Mouse (Mus musculus) stomach, embryonic 14.5 days (tissue): ENCODE measurements around the gene Cela3a. TPM values are rescaled to one million over a fixed set of nuclear protein-coding genes. Genes with fewer than 3 reads are reported as not detected.
A peak's percentile ranks its signal among the peaks of the same experiment; 100 is the strongest.

Source experiments
- ATAC-seq: fragments of 200-750 bp; cut with Nextera tagmentation; 2 replicates; pipeline ENCODE4 v1.8.0; 2017; ENCODE audit warnings: low read depth, moderate TSS enrichment; ENCODE audit not compliant: insufficient number of reproducible peaks, insufficient read depth, low FRiP score
- H3K27ac ChIP-seq: fragments of 300-500 bp; sonication (generic); 2 replicates; pipeline ENCODE4 v1.5.1; 2014; ENCODE audit warnings: mild to moderate bottlenecking, low read length, moderate library complexity, mixed read lengths
- H3K27me3 ChIP-seq: fragments of 300-500 bp; sonication (generic); 2 replicates; pipeline ENCODE4 v1.6.1; 2014; ENCODE audit warnings: low read length, control low read depth, mixed read lengths; ENCODE audit not compliant: control insufficient read depth, insufficient read depth
- H3K36me3 ChIP-seq: fragments of 300-500 bp; sonication (generic); 2 replicates; pipeline ENCODE4 v1.6.1; 2014; ENCODE audit warnings: mild to moderate bottlenecking, control low read depth, low read length, moderate library complexity, mixed read lengths; ENCODE audit not compliant: control insufficient read depth, insufficient read depth
- H3K4me1 ChIP-seq: fragments of 300-500 bp; sonication (generic); 2 replicates; pipeline ENCODE4 v1.6.1; 2014; ENCODE audit warnings: low read length, control low read depth, mixed read lengths; ENCODE audit not compliant: control insufficient read depth, insufficient read depth
- H3K4me2 ChIP-seq: fragments of 300-500 bp; sonication (generic); replicated peaks from 2 replicates; pipeline ENCODE4 v1.6.1; 2014; ENCODE audit warnings: low read depth, low read length, control low read depth
- H3K4me3 ChIP-seq: fragments of 300-500 bp; sonication (generic); 2 replicates; pipeline ENCODE4 v1.5.1; 2014; ENCODE audit warnings: low read depth, low read length, control low read depth
- H3K9ac ChIP-seq: fragments of 300-500 bp; sonication (generic); replicated peaks from 2 replicates; pipeline ENCODE4 v1.6.1; 2014; ENCODE audit warnings: low read depth, mild to moderate bottlenecking, control low read depth, low read length, moderate library complexity, mixed read lengths
- H3K9me3 ChIP-seq: fragments of 300-500 bp; sonication (generic); 2 replicates; pipeline ENCODE4 v1.6.1; 2016; ENCODE audit warnings: low read depth, low read length, control low read depth; ENCODE audit not compliant: control insufficient read depth
- WGBS: fragments of 180-500 bp; shearing (Covaris S2); extraction: QIAGEN DNeasy Blood & Tissue Kit; methylation state at CpG from one replicate; pipeline ENCODE4 v1.1.7; 2014; 5-methylcytosine and 5-hydroxymethylcytosine counted together
- polyA plus RNA-seq: library from polyadenylated mRNA; unstranded; fragments of >200 nt; fragmentation: Nextera tagmentation; extraction: Ambion mirVana; gene quantifications from 2 replicates; pipeline ENCODE4 v1.2.1, GENCODE M21; 2014

The Cela3a gene
- polyA plus RNA-seq: not detected in 2 replicates

DNA sequence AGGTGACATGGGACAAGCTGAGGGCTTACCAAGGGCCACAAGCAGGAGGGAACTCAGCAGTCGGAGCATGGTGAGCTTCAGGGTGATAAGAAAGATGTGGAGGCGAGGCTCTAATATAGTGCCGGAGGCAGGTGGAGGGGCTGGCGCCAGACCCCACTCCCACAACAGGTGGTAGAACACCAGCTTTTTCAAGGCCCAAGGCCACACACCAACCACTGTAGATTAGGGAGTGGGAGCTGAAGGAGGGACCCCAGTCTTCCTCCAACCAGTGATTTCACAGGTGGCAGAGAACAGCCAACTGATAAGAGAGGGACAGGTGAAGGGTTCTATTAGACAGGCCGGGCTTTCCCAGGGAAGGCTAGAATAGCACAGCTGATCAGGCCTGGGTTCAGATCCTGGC, at the start of gene Cela3a:
Gene Cela3a, minus strand, starts transcription at position 101 of the 400 bp plus-strand sequence.
- ATAC-seq: no peak
- 83% methylated on average over 5 of the region's 5 CpGs for WGBS
- Histone ChIP-seq H3K27ac (no peak within 1 kb of the TSS), H3K36me3 (no peaks in the 10 kb centered on the region), H3K4me3 (no peak within 1 kb of the TSS), H3K9me3 (no peaks in the 10 kb centered on the region), H3K9ac (no peak within 1 kb of the TSS), H3K4me2 (no peak within 1 kb of the TSS), H3K4me1 (no peaks in the 10 kb centered on the region), H3K27me3 (no peaks in the 10 kb centered on the region)

DNA sequence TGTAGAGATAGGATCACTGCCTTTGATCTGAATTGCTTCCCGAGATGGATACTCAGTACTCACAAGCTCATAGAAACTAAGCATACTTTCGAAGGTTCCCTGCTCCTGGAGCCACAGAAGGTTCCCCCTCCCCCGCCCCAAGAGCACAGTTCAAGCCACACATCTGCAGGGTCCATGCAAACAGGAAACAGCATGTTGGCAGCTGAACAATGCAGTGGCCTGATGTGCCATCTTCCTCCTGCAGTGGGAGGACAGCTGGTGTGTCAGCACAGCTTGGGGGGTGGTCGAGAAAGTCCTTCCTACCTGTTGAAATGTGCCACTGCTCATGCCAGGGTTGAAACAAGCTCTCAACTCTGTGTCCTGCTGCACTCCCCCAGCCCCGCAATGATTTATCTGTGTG, 49.3 kb upstream of the Cela3a start:
- WGBS: 58% methylated on average over 5 of the region's 5 CpGs
- Histone ChIP-seq H3K4me2 (no peak overlapping the region), H3K4me1 (no peaks in the 10 kb centered on the region), H3K27ac (no peak overlapping the region), H3K27me3 (no peaks in the 10 kb centered on the region), H3K4me3 (no peak overlapping the region), H3K9me3 (no peaks in the 10 kb centered on the region), H3K9ac (no peak overlapping the region), H3K36me3 (no peaks in the 10 kb centered on the region)
- ATAC-seq: no peak

DNA sequence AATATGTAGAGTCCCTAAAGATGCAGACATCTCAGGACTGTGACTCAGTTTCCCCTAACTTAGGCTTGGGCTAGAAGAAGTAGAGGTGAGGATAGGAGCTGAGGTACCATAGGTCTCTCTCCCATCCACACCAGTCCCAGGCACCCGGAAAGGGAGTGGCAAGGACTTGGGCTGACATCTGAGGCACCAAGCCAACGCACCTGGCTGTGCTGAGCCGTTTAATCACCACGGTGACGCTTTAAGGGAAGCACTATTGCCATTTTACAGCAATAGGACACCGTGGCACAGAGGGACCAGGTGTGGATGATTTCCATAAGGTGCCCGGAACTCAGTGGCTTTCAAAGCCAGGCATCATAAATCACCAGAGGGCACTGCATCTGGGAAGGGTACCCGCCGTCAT, 48.7 kb upstream of the Cela3a start:
- no peak overlapping the region for H3K4me2 ChIP-seq
- H3K4me1 ChIP-seq: no peaks in the 10 kb centered on the region
- 78% methylated on average over 9 of the region's 9 CpGs for WGBS
- no peak overlapping the region for H3K27ac ChIP-seq
- no peaks in the 10 kb centered on the region for H3K36me3 ChIP-seq
- no peaks in the 10 kb centered on the region for H3K9me3 ChIP-seq
- H3K27me3 ChIP-seq: no peaks in the 10 kb centered on the region
- H3K9ac ChIP-seq: no peak overlapping the region
- ATAC-seq: no peak
- H3K4me3 ChIP-seq: no peak overlapping the region

DNA sequence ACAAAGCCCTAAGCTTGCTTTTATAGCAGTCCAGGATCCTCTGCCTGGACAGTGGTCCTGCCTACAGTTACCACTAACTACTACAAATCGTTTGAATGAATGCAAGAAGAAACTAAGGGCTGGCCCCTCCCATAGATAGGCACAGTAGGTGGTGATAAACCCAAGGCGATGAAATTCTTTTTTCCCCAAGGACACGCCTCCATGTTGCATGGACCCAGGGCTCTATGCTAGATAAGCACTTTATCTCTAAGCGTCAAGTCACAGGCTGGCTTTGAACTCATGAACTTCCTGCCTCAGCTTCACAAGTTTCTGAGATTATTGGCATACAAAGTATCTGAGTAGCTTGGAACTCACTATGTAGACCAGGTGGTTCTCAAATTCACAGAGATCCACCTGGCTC, 47.7 kb upstream of the Cela3a start:
- H3K27ac ChIP-seq: no peak overlapping the region
- no peaks in the 10 kb centered on the region for H3K27me3 ChIP-seq
- H3K9me3 ChIP-seq: no peaks in the 10 kb centered on the region
- no peak for ATAC-seq
- WGBS: 66% methylated on average over 4 of the region's 4 CpGs
- no peaks in the 10 kb centered on the region for H3K36me3 ChIP-seq
- H3K4me2 ChIP-seq: no peak overlapping the region
- H3K9ac ChIP-seq: no peak overlapping the region
- no peaks in the 10 kb centered on the region; the same call in 1 of the 2 replicates for H3K4me1 ChIP-seq
- H3K4me3 ChIP-seq: no peak overlapping the region

DNA sequence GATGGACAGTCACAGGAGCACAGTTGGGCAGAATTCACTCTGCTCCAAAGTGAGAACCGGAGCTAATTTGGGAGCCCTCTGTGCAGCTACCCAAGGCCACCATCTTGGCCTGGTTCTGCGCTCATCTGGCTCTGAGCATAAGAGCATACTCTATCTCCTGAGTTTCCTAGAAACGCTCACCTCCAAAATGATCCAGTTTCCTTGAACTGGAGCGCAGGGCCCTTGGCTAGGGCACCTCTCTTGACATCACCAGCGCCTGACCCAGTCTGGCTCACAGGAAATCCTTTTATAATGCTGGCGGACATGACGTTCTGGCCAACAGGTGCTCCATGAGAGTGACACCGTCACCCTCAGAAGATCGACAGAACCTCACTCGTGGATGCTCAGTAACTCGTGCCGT, 47.0 kb upstream of the Cela3a start:
- Histone ChIP-seq H3K9me3 (no peaks in the 10 kb centered on the region), H3K27me3 (no peaks in the 10 kb centered on the region), H3K9ac (no peak overlapping the region), H3K4me1 (no peaks in the 10 kb centered on the region; the same call in 1 of the 2 replicates), H3K4me3 (no peak overlapping the region), H3K4me2 (no peak overlapping the region), H3K27ac (no peak overlapping the region), H3K36me3 (no peaks in the 10 kb centered on the region)
- WGBS: 85% methylated on average over 12 of the region's 12 CpGs
- ATAC-seq: no peak

DNA sequence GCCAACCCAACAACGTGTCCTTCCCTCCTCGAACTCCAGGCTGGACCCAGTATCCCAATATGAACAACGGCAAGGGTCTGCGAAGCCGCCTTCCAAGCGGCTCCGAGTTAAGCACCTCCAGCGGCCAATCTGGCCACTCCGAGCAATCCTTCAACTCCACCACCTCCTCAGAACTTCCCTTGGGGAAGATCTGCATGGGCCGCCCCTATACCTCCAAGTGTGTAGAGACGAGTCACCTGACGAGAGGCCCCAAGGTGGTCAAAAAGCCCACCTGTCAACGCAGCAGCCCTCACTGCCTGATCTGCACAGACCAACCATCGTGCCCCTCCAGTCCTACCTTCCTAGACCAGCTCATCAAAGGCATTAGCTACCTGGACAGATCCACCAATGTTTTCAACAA, 45.0 kb upstream of the Cela3a start:
- H3K9ac ChIP-seq: no peak overlapping the region
- H3K27me3 ChIP-seq: no peaks in the 10 kb centered on the region
- H3K4me3 ChIP-seq: no peak overlapping the region
- no peak for ATAC-seq
- no peaks in the 10 kb centered on the region for H3K36me3 ChIP-seq
- H3K4me2 ChIP-seq: no peak overlapping the region
- H3K4me1 ChIP-seq: no peaks in the 10 kb centered on the region; the same call in 1 of the 2 replicates
- WGBS: 85% methylated on average over 14 of the region's 14 CpGs
- no peak overlapping the region for H3K27ac ChIP-seq
- H3K9me3 ChIP-seq: no peaks in the 10 kb centered on the region

DNA sequence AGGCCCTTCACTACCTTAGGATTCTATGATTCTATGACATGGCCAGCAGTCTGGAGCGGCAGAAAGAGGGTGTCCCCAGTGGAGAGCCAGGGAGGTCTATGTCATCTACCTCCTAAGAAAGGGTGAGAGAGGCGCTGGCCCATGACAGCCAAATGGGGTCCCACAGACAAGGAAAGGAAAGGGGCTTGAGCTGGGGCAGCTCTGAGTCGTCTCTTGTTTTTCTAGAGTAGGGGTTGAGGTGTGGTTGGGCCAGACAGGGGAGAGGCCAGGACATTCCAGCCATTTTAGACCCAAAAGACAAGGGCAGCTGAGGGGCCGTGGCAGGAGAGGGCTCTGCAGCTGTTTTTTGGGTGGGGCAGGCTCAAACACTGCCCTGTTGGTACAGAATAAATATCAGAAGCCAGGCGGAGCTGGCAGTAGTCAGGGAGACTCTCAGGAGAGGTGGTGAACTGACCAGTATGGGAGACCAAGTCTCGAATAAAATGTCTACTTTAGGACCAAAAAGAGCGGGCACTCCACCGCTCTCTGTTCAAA, 43.7 kb upstream of the Cela3a start, which contains the start of gene 1700013G24Rik:
Gene 1700013G24Rik, plus strand, starts transcription at position 51 of the 534 bp plus-strand sequence.
- H3K4me1 ChIP-seq: peaks cover 7% of the 10 kb centered on the region
- no peaks in the 10 kb centered on the region for H3K9me3 ChIP-seq
- 74% methylated on average over 8 of the region's 8 CpGs for WGBS
- H3K36me3 ChIP-seq: no peaks in the 10 kb centered on the region
- H3K9ac ChIP-seq: no peak within 1 kb of the TSS
- no peak for ATAC-seq
- H3K4me2 ChIP-seq: no peak within 1 kb of the TSS
- no peak within 1 kb of the TSS for H3K4me3 ChIP-seq
- no peak within 1 kb of the TSS for H3K27ac ChIP-seq
- H3K27me3 ChIP-seq: no peaks in the 10 kb centered on the region

DNA sequence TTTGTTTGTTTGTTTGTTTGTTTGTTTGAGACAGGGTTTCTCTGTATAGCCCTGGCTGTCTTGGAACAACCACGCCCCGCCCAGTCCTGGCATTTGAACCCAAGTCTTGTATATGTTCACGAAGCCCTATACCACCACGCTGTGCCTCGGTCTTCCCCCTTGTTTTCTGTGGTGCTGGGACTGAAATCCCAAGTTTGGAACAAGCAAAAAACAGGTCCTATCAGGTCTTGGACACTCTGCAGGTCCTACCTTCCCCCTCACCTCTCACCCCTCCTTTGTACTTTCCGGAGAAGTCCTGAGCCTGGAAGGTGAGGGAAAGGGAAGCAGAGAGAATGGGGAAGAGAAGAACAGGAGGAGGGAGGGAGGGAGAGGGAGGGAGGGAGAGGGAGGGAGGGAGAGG, 42.6 kb upstream of the Cela3a start:
- 88% methylated on average over 6 of the region's 6 CpGs for WGBS
- ATAC-seq: no peak

DNA sequence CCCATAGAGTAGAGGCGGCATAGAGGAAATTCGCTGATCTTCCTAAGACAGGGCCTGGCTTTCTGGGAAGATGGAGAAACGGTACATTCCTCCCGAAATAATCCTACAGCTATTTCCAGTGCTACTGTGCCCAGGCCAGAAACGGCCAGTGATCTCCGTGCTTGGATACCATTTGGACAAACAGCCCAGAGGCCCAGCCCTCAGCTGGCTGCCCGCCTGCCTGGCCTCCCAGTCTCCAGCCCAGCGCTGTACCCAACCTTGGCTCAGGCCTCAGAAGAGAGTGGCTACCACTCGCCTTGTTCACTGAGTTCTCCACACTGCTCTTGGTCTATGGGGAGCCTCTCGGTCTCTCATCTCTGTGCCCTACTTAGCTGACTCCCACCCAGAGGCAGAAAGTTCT, 40.1 kb upstream of the Cela3a start:
- Histone ChIP-seq H3K4me1 (peaks cover 12% of the 10 kb centered on the region), H3K4me2 (no peak overlapping the region), H3K27ac (peak overlapping the region; percentile 27; the same call in 1 of the 2 replicates), H3K9me3 (no peaks in the 10 kb centered on the region), H3K9ac (no peak overlapping the region), H3K36me3 (no peaks in the 10 kb centered on the region), H3K4me3 (no peak overlapping the region), H3K27me3 (no peaks in the 10 kb centered on the region)
- ATAC-seq: no peak
- WGBS: 76% methylated on average over 10 of the region's 10 CpGs

More for the DNA sequence above, 42.6 kb upstream of the Cela3a start:
- no peaks in the 10 kb centered on the region for H3K27me3 ChIP-seq
- no peak overlapping the region for H3K4me2 ChIP-seq
- H3K9ac ChIP-seq: no peak overlapping the region
- no peak overlapping the region for H3K4me3 ChIP-seq
- peaks cover 12% of the 10 kb centered on the region for H3K4me1 ChIP-seq
- no peaks in the 10 kb centered on the region for H3K9me3 ChIP-seq
- no peaks in the 10 kb centered on the region for H3K36me3 ChIP-seq
- no peak overlapping the region for H3K27ac ChIP-seq
